Mouse (Mus musculus) layer of hippocampus, adult 9-11 months (tissue): ENCODE results near the gene Dxo.

ENCODE experiments used
- DNase-seq: peaks from one replicate; pipeline ENCODE4 v3.0.0; 2022

The Dxo gene

DNA sequence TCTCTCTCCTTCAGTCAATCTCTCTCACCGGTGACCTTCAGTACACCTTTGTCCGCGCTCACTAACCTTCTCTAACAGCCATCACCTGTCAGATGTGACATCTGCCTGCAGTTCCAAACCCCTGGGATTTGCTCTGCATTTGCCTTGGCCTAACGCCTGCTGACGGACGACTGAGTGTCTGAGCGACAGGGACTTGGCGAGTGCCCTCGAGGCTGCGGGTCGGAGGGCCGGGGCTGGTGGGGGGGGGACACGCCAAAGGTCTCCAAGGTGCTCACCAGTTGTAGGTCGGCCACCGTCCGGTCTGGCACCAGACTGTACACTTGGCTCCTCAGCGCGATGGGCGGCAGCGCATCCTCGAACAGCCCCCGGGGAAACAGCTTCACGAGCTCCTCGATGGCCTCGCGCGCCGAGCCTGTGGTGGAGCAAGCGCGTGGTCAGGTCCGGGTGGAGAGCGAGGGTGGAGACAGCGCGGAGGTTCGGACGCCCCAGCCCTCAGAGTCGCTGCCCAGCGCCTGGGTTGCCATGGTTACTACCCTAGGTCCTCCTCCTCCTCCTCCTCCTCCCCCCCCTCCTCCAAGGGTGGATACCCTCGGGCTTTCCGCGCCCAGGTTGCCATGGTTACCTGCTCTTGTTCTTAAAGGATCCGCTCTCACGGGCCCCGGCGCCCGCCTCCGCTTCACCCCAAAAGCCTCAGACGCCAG lies 514 bp upstream of the Dxo start:
- no peak for DNase-seq

DNA sequence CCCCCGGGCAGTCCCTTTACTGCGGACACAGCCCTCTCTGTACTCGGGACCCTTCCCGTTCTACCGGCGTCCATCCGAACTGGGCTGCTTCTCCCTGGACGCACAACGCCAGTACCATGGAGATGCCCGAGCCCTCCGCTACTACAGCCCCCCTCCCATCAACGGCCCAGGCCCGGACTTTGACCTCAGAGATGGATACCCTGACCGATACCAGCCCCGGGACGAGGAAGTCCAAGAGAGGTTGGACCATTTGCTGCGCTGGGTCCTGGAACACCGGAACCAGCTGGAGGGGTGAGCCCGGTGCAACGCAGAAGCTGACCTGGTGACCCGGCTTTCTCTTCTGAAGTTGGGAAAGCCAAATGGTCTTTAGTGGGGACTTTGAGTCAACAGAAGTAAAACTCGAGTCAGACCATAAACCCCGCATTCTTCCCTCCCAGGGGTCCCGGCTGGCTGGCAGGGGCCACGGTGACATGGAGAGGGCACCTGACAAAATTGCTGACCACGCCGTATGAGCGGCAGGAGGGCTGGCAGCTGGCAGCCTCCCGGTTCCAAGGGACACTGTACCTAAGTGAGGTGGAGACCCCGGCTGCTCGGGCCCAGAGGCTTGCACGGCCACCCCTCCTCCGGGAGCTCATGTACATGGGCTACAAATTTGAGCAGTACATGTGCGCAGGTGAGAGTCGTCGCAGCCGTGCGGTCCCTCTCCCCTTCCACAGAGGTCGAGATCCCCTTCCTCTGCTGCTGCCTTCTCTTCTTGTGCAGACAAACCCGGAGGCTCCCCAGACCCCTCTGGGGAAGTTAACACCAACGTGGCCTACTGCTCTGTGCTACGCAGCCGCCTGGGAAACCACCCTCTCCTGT lies 875 bp downstream of the Dxo start:
- DNase-seq: no peak

DNA sequence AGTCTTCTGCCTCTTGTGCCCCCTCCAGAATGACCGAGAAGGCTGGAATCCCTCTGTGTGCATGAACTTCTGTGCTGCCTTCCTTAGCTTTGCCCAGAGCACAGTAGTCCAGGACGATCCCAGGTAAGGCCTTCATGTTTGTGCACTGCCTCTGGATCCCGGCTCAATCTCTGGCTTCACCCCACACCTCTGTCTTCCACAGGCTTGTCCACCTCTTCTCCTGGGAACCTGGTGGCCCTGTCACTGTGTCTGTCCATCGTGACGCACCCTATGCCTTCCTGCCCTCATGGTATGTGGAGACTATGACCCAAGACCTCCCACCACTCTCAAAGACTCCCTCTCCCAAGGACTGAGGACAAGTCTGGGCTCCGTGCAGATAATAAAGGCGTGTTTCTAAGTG lies 2.0 kb downstream of the Dxo start:
- DNase-seq: no peak

DNA sequence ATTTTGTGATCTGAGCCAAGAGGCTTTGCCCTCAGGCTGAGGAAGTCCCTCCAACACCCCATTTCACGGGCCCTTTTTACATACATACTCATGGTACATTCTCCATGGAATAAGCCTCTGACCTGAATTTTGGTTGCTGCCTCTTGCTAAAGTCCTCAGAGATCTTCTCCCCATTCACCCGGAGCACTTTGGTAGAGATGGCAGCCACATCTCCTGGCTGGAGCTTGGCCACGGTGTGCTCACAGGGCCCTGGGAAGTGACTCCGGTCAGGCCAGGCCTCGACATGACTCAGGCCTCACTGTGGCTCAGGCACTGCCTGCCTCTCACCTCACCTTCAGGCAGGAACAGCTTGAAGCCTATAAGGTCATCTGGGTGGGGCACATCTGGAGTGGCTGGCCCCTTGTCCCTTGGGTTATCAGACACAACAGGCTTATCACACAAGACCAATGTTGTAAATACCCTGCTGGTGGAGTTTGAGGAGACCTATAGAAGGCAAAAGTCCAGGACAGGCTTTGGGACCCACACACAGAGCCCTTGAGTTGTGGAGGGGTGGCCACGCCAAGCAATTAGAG lies 4.0 kb downstream of the Dxo start:
- no peak for DNase-seq

DNA sequence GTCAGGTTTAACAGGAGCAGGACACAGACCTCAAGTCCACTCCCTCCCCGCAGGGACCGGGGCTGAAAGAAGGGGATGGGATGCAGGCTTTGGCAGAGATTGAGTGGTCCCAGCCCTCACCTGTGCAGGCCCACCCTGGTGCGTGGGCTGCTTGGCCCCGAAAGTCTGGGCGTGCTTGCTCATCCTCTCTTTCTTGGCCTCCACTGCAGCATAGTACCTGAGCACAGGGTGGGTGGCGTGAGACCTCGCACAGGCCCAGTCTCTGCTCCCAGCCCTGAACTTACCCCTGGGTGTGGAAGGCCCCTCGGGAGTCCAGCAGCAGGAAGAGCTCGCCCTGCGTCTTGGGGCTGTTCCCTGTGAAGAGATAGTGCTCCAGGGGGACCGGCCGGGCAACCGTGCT lies 8.1 kb downstream of the Dxo start:
- no peak for DNase-seq

DNA sequence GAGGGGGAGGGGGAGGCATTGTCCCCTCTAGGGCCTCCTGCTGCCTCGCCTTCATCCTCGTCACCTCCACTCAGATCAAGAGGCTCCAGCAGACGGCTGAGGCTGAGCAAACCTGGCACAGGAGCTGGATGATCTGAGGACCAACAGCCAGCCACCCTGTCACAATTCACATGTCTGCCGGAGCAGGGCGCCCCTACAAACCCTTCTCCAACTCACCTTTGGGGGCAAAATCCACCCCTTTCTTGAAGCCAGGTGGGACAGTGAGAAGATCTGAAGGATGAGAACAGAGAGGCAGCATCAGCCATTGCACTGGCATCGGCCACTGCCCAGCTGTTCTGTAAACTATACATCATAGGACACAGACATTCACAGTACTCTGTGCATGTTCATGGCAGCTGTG lies 10.4 kb downstream of the Dxo start:
- no peak for DNase-seq

DNA sequence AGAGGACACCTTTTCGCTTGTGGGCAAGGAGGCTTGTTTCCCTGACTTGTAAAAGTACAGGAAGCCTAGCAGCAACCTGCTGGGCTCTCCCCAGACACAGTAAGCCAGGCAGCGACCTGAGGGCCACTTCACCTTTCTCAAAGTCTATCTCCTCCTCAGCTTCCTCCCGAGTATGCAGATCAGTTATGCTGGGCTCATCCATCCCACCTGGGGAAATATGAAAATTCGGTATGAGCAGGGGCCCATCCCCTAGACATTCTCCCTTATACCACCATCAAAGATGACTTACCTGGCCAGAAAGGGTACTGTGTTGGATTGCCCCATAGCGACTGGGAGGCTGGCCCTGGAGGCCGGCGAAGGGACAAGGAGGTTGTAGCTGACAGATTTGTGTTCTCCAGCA lies 10.8 kb downstream of the Dxo start:
- no peak for DNase-seq

DNA sequence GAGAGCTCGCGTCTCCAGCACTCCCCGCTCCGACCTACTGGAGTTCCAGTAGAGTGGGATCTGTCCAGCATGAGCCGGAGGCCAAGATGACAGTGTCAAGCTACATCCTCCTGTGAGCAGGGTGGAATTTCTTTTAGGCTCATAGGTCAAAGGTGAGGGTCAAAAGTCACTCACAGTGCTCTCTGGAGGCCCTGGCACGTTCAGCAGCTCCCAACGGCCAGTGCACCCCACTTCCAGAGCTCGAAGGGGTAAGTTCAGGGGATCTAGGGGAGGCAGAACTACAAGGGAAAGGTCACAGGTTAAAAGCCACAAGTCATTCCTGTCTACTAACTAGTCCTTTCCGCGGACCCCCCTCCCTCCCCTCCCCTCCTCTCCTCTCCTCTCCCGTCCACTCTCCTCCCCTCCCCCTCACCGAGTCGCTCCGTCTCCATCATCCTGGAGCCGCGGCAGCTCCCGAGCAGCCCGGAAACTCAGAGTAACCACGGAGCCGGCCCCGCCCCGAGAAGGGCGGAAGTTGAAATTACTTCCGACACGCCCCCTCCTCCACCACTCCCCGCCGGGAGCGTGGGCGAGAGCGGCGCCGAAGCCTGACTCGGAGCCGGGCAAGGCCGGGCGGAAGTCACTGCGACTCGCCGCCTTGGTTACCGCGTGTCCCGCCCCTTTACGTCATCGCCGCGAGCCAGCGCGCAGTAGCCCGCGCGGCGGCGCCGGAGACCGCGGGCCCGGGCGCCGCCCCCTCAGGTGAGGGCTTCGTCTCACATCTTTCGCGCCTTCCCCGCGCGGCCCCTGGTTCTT lies 13.1 kb downstream of the Dxo start, which contains the start of the genes Skiv2l and Nelfe:
Gene Skiv2l (minus strand): TSS at position 489 of the 795 bp plus-strand sequence.
Gene Nelfe (plus strand): TSS at position 670 of the 795 bp plus-strand sequence.
- peak; percentile 98 for DNase-seq

DNA sequence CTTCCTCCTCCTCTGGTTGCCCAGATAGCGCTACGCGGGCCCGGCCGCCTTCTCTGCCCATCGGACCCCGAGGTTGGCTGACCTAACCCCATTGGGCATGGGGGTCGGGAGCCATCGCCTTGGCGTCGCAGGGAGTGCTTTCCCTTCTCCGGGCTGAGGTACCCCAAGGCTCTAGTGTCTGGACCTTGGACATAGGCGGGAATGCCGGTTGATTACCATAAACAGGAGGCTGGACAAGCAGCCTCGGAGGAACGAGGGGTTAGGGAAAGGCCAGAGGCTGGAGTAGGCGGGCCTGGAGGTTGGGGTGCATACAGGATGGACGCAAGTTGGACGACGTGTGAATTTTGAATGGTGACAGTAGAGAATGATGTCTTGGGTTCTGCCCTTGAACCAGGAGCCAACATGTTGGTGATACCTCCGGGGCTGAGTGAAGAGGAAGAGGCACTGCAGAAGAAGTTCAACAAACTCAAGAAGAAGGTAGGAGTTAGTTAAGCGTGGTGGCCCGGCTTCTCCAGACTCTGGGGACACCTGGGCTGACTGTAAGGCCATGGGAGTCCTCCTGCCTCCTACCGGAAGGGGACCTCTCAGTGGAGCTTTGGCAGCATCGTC lies 13.8 kb downstream of the Dxo start:
- DNase-seq: no peak

DNA sequence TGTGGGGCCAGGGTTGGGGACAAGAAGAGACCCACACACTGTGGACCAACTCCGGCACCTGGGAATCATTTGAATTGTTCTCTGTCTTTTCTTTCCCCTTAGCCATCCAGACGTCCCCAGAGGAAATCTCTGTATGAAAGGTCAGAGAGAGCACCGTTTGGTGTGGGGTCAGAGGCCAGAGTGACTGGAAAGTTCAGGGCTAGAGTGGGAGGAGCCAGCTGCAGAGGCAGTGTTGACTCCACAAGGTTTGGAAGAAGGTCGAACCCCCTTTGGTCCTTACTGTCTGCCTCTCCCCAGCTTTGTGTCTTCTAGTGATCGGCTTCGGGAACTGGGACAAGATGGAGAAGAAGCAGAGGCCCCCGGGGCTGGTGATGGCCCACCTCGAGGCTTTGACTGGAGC lies 16.7 kb downstream of the Dxo start:
- DNase-seq: no peak

DNA sequence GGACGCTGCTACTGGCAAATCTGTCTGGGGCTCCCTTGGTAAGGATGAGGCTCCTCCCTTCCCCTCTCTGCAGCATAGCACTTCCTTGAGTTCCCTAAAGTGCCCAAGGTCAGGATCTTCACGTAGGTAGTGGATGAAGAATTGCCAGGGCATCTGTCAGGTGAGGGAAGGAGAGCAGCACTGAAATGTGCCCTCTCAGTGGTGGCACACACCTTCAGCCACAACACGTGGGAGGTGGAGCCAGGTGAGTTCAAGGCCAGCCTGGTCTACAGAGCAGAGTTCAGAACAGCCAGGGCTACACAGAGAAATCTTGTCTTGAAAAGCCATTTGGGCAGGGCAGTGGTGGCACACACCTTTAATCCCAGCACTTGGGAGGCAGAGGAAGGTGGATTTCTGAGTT lies 17.9 kb downstream of the Dxo start:
- DNase-seq: no peak

DNA sequence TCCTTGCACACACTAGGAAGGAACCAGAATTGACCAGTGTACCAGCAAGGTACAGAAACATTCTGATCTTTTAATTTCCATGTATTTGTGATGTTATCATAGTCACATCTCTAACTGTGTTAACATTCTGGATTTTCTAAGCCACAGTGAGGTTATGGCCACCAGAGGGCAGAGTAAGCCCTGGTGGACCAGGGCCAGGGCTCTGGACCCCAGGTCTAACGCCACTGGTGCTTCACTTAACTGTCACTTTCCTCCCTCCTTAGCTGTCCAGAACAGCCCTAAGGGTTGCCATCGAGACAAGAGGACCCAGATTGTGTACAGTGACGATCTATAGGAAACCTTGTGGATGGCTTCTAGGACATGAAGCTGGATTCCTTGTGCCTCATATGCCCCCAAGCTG lies 19.0 kb downstream of the Dxo start:
- no peak for DNase-seq

DNA sequence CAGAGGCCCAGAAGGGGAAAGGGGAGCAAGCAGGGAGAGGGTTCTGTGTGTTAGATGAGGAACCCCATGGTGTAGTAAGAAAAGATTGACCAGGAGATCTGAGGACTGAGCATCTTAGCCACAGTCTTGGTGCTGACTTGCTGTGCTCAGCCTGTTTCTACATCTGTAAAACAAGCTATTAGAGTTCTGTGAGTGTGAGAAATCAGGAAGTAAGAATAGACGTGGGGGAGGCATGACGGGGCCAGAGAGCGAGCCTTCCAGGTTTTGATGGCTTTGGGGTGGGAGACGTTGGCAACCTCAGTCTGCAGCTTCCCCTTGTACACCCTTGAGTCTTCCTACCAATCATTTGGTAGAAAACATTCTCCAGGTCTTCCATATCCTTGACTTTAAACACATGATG lies 21.9 kb downstream of the Dxo start:
- DNase-seq: no peak

DNA sequence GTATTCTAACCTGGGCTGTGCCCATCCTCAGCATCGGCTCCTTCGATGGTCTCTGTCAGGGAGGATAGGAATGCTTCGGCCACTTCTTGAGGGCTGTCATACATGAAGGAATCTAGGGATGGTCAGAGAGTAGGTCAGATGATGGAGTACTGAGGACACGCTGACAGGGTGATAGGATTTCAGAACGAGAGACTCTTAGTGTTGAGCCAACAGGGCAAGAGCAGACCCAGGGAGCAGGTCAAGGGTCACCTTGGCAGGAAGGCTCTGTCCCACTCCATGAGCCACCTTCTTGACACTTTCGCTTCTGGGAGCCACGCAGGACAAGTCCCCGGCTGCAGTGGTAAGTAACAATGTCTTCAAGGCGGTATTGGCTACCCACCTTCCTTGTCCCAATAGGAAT lies 23.7 kb downstream of the Dxo start:
- no peak for DNase-seq

DNA sequence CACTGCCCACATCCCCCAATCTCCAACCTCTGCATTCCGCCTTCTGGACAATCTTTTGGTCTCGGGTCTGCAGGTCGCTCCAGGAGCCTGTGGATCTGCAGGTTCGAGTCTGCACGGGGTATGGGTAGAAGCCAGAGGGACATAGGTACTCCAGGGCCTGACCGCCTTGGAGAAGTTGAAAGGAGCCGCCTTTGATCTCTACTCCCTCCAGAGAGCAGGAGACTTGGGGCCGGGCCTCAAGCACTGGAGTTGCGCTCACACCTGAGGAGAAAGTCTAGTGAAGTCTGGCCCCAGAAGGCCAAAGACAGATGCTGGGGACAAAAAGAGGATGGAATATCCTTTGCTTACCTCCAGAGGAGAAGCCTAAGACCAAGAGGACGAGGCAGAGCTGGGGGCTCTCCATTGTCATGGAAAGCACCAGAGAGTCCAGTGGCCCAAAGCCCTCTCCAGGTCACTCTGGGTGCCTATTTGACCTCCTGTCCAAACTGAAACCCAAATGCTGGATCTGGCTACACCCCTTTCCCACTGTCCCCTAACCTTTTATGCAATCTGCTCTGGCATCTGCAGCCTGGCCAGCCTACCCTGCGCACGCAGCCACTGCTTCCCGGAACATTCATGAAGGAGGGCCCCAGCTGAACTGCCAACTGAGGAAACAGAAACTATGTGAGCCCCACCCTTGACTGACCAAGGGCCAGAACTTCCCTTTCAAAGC lies 25.0 kb downstream of the Dxo start:
- no peak for DNase-seq

DNA sequence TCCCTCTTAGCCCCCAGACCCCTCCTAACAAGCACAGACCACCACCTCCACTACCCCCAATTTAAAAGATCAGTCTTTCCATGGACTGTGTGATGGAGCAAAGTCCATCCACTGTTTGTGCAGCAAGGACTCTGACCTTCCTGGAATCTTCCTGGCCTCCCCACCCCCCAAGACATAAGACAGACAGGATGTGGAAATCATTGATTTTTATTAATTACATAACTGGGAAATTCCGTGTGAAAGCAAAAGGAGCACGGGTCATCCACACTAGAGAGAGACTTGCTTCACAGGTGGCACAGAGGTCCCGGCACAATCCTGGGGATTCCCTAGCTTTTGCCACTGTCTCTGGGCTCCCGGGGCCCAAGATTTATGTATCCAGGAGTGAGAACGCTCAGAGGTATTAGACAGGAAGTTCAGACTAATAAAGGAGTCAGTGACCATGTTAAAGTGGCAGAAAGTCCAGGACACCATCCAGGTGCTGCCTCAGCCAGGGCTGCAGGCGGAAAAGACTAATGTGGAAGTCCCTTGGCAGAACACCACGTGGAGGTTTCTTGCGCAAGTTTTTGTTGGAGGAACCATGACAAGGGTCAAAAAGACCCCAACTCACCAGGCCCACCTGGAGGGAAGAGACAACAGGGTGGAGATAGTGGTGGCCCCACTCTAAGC lies 25.7 kb downstream of the Dxo start, which contains the start of gene Cfb:
Gene Cfb (minus strand): TSS at position 103 of the 666 bp plus-strand sequence.
- no peak for DNase-seq

DNA sequence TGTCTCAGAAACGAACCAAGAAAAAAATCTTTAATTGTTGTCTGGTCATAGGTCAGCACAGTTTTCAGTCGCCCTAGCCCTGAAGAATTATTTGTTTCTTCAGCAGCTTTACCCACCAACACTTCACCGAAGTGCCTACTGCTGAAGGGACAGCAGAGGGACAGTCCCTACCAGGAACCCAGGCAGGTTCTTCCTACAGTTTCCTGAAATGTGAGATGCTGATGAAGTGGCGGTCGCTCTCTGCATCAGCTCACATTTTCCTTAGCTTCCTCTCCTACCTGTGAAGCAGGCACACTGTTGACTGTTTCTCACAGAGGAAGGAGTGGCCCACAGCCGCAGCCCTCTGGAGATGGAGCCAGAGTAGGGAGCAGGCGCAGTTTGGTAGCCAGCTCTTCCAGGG lies 29.2 kb downstream of the Dxo start:
- no peak for DNase-seq

DNA sequence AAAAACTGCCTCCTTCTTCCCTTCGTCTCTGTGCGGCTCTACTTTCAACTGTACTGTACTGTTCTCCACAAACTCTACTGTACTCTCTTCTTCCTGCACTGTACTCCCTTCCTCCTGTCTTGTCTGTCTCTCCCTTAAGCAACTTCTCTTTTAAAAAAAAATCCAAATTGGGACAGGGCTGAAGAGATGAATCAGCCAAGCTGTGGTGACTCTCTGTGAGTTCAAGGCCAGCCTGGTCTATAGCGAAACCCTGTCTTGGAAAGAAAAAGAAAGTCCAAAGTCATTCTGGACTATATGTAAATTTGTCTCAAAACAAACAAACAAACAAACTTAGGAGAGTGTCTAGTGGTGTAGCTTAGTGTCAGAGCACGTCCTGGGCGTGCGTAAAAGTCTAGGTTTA lies 37.5 kb downstream of the Dxo start:
- no peak for DNase-seq

DNA sequence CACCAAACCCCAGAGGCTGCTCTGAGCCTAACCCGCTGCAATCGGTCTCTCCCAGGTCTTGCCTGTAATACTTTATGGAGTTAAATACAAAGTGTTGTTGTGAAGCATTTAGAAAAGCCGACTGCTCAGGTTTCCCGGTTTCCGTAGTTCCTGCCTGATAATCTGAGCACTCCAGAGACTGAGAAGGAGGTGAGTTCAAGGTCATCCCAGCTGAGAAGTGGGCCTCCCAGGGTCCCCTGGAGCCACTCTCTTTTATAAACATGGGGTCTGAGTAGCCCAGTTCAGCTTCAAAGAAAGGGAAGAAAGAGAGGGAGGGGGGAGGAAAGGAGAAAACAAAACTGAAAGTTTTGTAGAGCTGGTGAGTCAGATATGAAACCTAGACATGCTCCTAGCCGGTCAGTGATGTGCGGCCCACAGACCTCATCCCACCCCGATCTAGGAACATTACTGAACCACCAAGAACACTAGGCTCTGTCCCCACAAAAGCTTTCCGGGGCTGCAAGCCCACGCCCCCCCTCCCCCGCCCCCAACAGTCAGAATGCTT lies 42.6 kb downstream of the Dxo start, which contains the start of gene Zbtb12:
Gene Zbtb12 (plus strand): TSS at position 148 of the 544 bp plus-strand sequence.
- no peak for DNase-seq

DNA sequence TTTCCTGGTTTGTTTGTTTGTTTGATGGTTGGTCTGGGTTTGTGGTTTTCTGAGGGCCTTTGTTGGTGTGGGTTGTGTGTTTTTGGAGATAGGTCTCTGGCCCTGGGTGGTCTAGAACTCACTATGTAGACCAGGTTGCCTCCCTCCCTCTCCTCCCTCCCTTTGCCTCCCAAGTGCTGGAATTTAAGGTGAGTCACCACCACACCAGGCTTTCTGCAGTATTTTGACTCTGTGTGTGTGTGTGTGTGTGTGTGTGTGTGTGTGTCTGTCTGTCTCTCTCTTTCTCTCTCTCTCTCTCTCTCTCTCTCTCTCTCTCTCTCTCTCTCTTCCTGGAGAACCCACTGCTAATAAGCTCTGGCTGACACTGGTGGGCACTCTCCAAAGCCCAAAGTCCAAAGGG lies 44.3 kb downstream of the Dxo start:
- no peak for DNase-seq
